ENCODE assay signal across 21 mouse cellular contexts in genomic region chr15:101256463-101257206, GRCm38 (mm10). TPM values are rescaled to one million over a fixed set of nuclear protein-coding genes. Genes with fewer than 3 reads are reported as not detected.
A peak's percentile ranks its signal among the peaks of the same experiment; 100 is the strongest.
DNase-seq lines count a peak whose midpoint lies in the region; ATAC-seq and TF ChIP-seq lines count a peak whose summit lies in the region.
"Had no signal": no experiment of that assay in that cellular context is flagged by ENCODE, and none has a peak within 500 bp of the region (broad histone marks: within the 10 kb centered on the region; RNA-seq: fewer than 3 reads in every experiment).

No protein-coding gene starts in this region.

- H3K27ac ChIP-seq in forebrain, embryonic 10.5 days: 0 out of 2 replicates have a peak overlapping the region, but pooled peaks have one; percentile 44
- no peak overlapping the region for H3K27ac ChIP-seq in forebrain, embryonic 12.5 days
- H3K27ac ChIP-seq in heart, postnatal 0 days (ENCODE audit: low read depth): peak overlapping the region; percentile 46
- no peak overlapping the region for H3K27ac ChIP-seq in heart, embryonic 11.5 days (ENCODE audit: low read depth, low read length)
- peak overlapping the region; percentile 5; the same call in 1 of the 2 replicates for H3K27ac ChIP-seq in thymus, adult 2 months (ENCODE audit: control insufficient read depth, insufficient read depth, low read length)
- H3K27ac ChIP-seq: hindbrain, embryonic 13.5 days; intestine, embryonic 15.5 days; kidney, embryonic 15.5 days; limb, embryonic 13.5 days; stomach, postnatal 0 days had no signal

- no peak overlapping the region for H3K4me3 ChIP-seq in forebrain, embryonic 10.5 days
- H3K4me3 ChIP-seq in forebrain, embryonic 12.5 days (replicated peaks): no peak overlapping the region
- H3K4me3 ChIP-seq in heart, postnatal 0 days (ENCODE audit: low read depth, low read length): no peak overlapping the region
- no peak overlapping the region for H3K4me3 ChIP-seq in heart, embryonic 11.5 days (ENCODE audit: low read depth, low read length)
- no peak overlapping the region for H3K4me3 ChIP-seq in thymus, adult 2 months (ENCODE audit: control insufficient read depth, insufficient read depth, low read length)
- H3K4me3 ChIP-seq: hindbrain, embryonic 13.5 days; intestine, embryonic 15.5 days; kidney, embryonic 15.5 days; limb, embryonic 13.5 days had no signal

- no peak for TF ChIP-seq POLR2A in thymus, adult 2 months (IDR thresholded peaks at IDR 0.05; ENCODE audit: control insufficient read depth, extremely low read depth, insufficient read depth, low read length, poor library complexity)

- peaks cover 45% of the 10 kb centered on the region for H3K4me1 ChIP-seq in forebrain, embryonic 10.5 days
- peaks cover 14% of the 10 kb centered on the region for H3K4me1 ChIP-seq in forebrain, embryonic 12.5 days
- peaks cover 50% of the 10 kb centered on the region for H3K4me1 ChIP-seq in heart, postnatal 0 days (ENCODE audit: control insufficient read depth, insufficient read depth)
- peaks cover 34% of the 10 kb centered on the region for H3K4me1 ChIP-seq in heart, embryonic 11.5 days (ENCODE audit: control insufficient read depth, insufficient read depth, low read length)
- H3K4me1 ChIP-seq in thymus, adult 2 months (replicated peaks; ENCODE audit: control insufficient read depth, insufficient read depth, low read length): peaks cover 75% of the 10 kb centered on the region

- no peak for ATAC-seq in forebrain, embryonic 12.5 days (ENCODE audit: low FRiP score)
- ATAC-seq in heart, postnatal 0 days (ENCODE audit: insufficient read depth, low read depth): no peak
- no peak for ATAC-seq in heart, embryonic 11.5 days (replicated peaks; ENCODE audit: insufficient number of reproducible peaks, low FRiP score, low TSS enrichment)
- ATAC-seq in CD4-positive, CD25-positive, alpha-beta regulatory T cell, adult 4 months: no peak
- ATAC-seq: forebrain, postnatal 0 days; intestine, embryonic 15.5 days had no signal

- no peak for TF ChIP-seq EP300 in heart, postnatal 0 days (IDR thresholded peaks at IDR 0.05; ENCODE audit: low read depth)

- DNase-seq in forebrain, embryonic 10.5 days (ENCODE audit: extremely low spot score, low spot score): no peak
- DNase-seq in heart, postnatal 0 days (ENCODE audit: low spot score): peak; percentile 41
- no peak for DNase-seq in thymus, adult 2 months
- DNase-seq in thymus, postnatal 25 days: no peak
- DNase-seq in splenic B cell, adult 2 months (ENCODE audit: low read depth, low spot score): peak; percentile 87
- DNase-seq: adrenal gland, adult 2 months; cerebellum, adult 9-10 months; embryo, embryonic 11 days; forebrain, postnatal 0 days; gastrocnemius, postnatal 10 days; lung, adult 18-20 months; retina, postnatal 1 day had no signal

- H3K9me3 ChIP-seq in forebrain, embryonic 10.5 days: no peaks in the 10 kb centered on the region
- no peaks in the 10 kb centered on the region for H3K9me3 ChIP-seq in forebrain, embryonic 12.5 days
- no peaks in the 10 kb centered on the region for H3K9me3 ChIP-seq in heart, postnatal 0 days (replicated peaks; ENCODE audit: control insufficient read depth, low read length)
- no peaks in the 10 kb centered on the region for H3K9me3 ChIP-seq in heart, embryonic 11.5 days (replicated peaks; ENCODE audit: control insufficient read depth, low read length)
- H3K9me3 ChIP-seq: hindbrain, embryonic 13.5 days; intestine, embryonic 15.5 days; kidney, embryonic 15.5 days; limb, embryonic 13.5 days had no signal

- no peak overlapping the region for H3K4me2 ChIP-seq in forebrain, embryonic 12.5 days
- no peak overlapping the region for H3K4me2 ChIP-seq in heart, postnatal 0 days (ENCODE audit: low read depth, low read length)
- H3K4me2 ChIP-seq in heart, embryonic 11.5 days: no peak overlapping the region
- H3K4me2 ChIP-seq: hindbrain, embryonic 13.5 days; intestine, embryonic 15.5 days; kidney, embryonic 15.5 days; limb, embryonic 13.5 days had no signal

- no peak for TF ChIP-seq CTCF in heart, postnatal 0 days (IDR thresholded peaks at IDR 0.05; ENCODE audit: low read depth)
- TF ChIP-seq CTCF in thymus, adult 2 months (IDR thresholded peaks at IDR 0.05; ENCODE audit: borderline replicate concordance, control insufficient read depth, extremely low read depth, insufficient read depth, low read length, poor library complexity): no peak

- H3K9ac ChIP-seq in forebrain, embryonic 12.5 days: no peak overlapping the region
- no peak overlapping the region for H3K9ac ChIP-seq in heart, postnatal 0 days (replicated peaks; ENCODE audit: low read depth, low read length)
- no peak overlapping the region for H3K9ac ChIP-seq in heart, embryonic 11.5 days (ENCODE audit: low read depth, low read length)
- H3K9ac ChIP-seq: forebrain, postnatal 0 days; hindbrain, embryonic 13.5 days; intestine, embryonic 15.5 days; kidney, embryonic 15.5 days; limb, embryonic 13.5 days had no signal

- 82% methylated on average over 14 of the region's 14 CpGs for WGBS in forebrain, embryonic 10.5 days
- 81% methylated on average over 14 of the region's 14 CpGs for WGBS in forebrain, embryonic 12.5 days
- WGBS in heart, postnatal 0 days: 61% methylated on average over 14 of the region's 14 CpGs
- WGBS in heart, embryonic 11.5 days (ENCODE audit: insufficient replicate concordance): 63% methylated on average over 14 of the region's 14 CpGs
- 75% methylated on average over 14 of the region's 14 CpGs for WGBS in thymus, adult 2 months

- peaks cover 34% of the 10 kb centered on the region for H3K27me3 ChIP-seq in forebrain, embryonic 10.5 days (ENCODE audit: poor library complexity, severe bottlenecking)
- peaks cover 19% of the 10 kb centered on the region for H3K27me3 ChIP-seq in forebrain, embryonic 12.5 days
- H3K27me3 ChIP-seq in heart, postnatal 0 days (ENCODE audit: control insufficient read depth, insufficient read depth, low read length): no peaks in the 10 kb centered on the region
- no peaks in the 10 kb centered on the region for H3K27me3 ChIP-seq in heart, embryonic 11.5 days (ENCODE audit: control insufficient read depth, insufficient read depth, low read length)
- H3K27me3 ChIP-seq in thymus, adult 2 months (ENCODE audit: control insufficient read depth, insufficient read depth, low read length): no peaks in the 10 kb centered on the region
- no peaks in the 10 kb centered on the region for H3K27me3 ChIP-seq in splenic B cell, adult 2 months (ENCODE audit: control insufficient read depth, insufficient read depth, low read length, poor library complexity, severe bottlenecking)
- H3K27me3 ChIP-seq: intestine, embryonic 15.5 days; kidney, embryonic 15.5 days; limb, embryonic 13.5 days had no signal

- 0 out of 2 replicates have a peak, but pooled peaks cover 4% of the 10 kb centered on the region for H3K36me3 ChIP-seq in forebrain, embryonic 10.5 days (replicated peaks)
- H3K36me3 ChIP-seq in forebrain, embryonic 12.5 days (replicated peaks): no peaks in the 10 kb centered on the region
- H3K36me3 ChIP-seq in heart, postnatal 0 days (replicated peaks; ENCODE audit: control insufficient read depth, insufficient read depth, low read length): no peaks in the 10 kb centered on the region
- H3K36me3 ChIP-seq in heart, embryonic 11.5 days (ENCODE audit: control insufficient read depth, insufficient read depth, low read length): no peaks in the 10 kb centered on the region
- H3K36me3 ChIP-seq in thymus, adult 2 months (ENCODE audit: control insufficient read depth, insufficient read depth, low read length): no peaks in the 10 kb centered on the region
- H3K36me3 ChIP-seq in splenic B cell, adult 2 months (ENCODE audit: control insufficient read depth, insufficient read depth, low read length, poor library complexity, severe bottlenecking): no peaks in the 10 kb centered on the region
- H3K36me3 ChIP-seq: hindbrain, embryonic 13.5 days; intestine, embryonic 15.5 days; kidney, embryonic 15.5 days had no signal

RNA-seq across cellular contexts. Expression of gene Nr4a1, which starts 2.6 kb away (rescaled TPM):
- polyA plus RNA-seq in forebrain, embryonic 10.5 days (2016; fragmentation: Nextera tagmentation; extraction: Ambion mirVana): 3.7 and 5.2 TPM in 2 replicates
- 2.9 and 3.6 TPM in 2 replicates for polyA plus RNA-seq in forebrain, embryonic 12.5 days (2016; fragmentation: Nextera tagmentation; extraction: Ambion mirVana)
- total RNA-seq in heart, postnatal 0 days (2014; rRNA removed; ENCODE audit: low replicate concordance): 40.2 and 56.0 TPM in 2 replicates
- 7.4 and 8.6 TPM in 2 replicates for polyA plus RNA-seq in heart, postnatal 0 days (2015; fragmentation: Nextera tagmentation; extraction: Ambion mirVana)
- polyA plus RNA-seq in heart, embryonic 11.5 days (2014; fragmentation: Nextera tagmentation; extraction: Ambion mirVana): 7.5 and 8.1 TPM in 2 replicates
- 164 TPM in 2 replicates for polyA plus RNA-seq in thymus, adult 2 months (2012; rRNA removed)
- 100 to 1,000 TPM in 1 of 2 experiments, 10 to 100 TPM in 1; 57.3 to 120 TPM for polyA plus RNA-seq in CD4-positive, CD25-positive, alpha-beta regulatory T cell, adult 4 months (2017; shearing (Covaris generic))

RNA-seq across cellular contexts. Expression of gene Atg101, which starts 27.4 kb away (rescaled TPM):
- 77.2 and 77.8 TPM in 2 replicates for polyA plus RNA-seq in forebrain, embryonic 10.5 days (2016; fragmentation: Nextera tagmentation; extraction: Ambion mirVana)
- 61.9 and 63.2 TPM in 2 replicates for polyA plus RNA-seq in forebrain, embryonic 12.5 days (2016; fragmentation: Nextera tagmentation; extraction: Ambion mirVana)
- 43.7 and 61.6 TPM in 2 replicates for total RNA-seq in heart, postnatal 0 days (2014; rRNA removed; ENCODE audit: low replicate concordance)
- polyA plus RNA-seq in heart, postnatal 0 days (2015; fragmentation: Nextera tagmentation; extraction: Ambion mirVana): 48.6 and 53.4 TPM in 2 replicates
- 49.4 and 50.1 TPM in 2 replicates for polyA plus RNA-seq in heart, embryonic 11.5 days (2014; fragmentation: Nextera tagmentation; extraction: Ambion mirVana)
- polyA plus RNA-seq in thymus, adult 2 months (2012; rRNA removed): 68.5 and 75.2 TPM in 2 replicates
- polyA plus RNA-seq in CD4-positive, CD25-positive, alpha-beta regulatory T cell, adult 4 months (2017; shearing (Covaris generic)): 10 to 100 TPM; 67.8 to 79.0 TPM

RNA-seq across cellular contexts. Expression of gene Grasp, which starts 32.6 kb away (rescaled TPM):
- 2.6 and 4.1 TPM in 2 replicates for polyA plus RNA-seq in forebrain, embryonic 10.5 days (2016; fragmentation: Nextera tagmentation; extraction: Ambion mirVana)
- 4.1 and 4.7 TPM in 2 replicates for polyA plus RNA-seq in forebrain, embryonic 12.5 days (2016; fragmentation: Nextera tagmentation; extraction: Ambion mirVana)
- 8.0 and 21.3 TPM in 2 replicates for total RNA-seq in heart, postnatal 0 days (2014; rRNA removed; ENCODE audit: low replicate concordance)
- 2.0 and 2.3 TPM in 2 replicates for polyA plus RNA-seq in heart, postnatal 0 days (2015; fragmentation: Nextera tagmentation; extraction: Ambion mirVana)
- polyA plus RNA-seq in heart, embryonic 11.5 days (2014; fragmentation: Nextera tagmentation; extraction: Ambion mirVana): 4.1 TPM in 2 replicates
- 10.2 and 15.4 TPM in 2 replicates for polyA plus RNA-seq in thymus, adult 2 months (2012; rRNA removed)
- under 1 TPM in 1 of 2 experiments, not detected in 1; 0.47 TPM for polyA plus RNA-seq in CD4-positive, CD25-positive, alpha-beta regulatory T cell, adult 4 months (2017; shearing (Covaris generic))
- total RNA-seq: megakaryocyte-erythroid progenitor cell, adult 5-6 weeks had no signal

RNA-seq across cellular contexts. Expression of gene 6030408B16Rik, which starts 36.4 kb away (rescaled TPM):
- 0.07 and 0.27 TPM in 2 replicates for polyA plus RNA-seq in forebrain, embryonic 10.5 days (2016; fragmentation: Nextera tagmentation; extraction: Ambion mirVana)
- polyA plus RNA-seq in forebrain, embryonic 12.5 days (2016; fragmentation: Nextera tagmentation; extraction: Ambion mirVana): 0.27 and 0.28 TPM in 2 replicates
- total RNA-seq in heart, postnatal 0 days (2014; rRNA removed; ENCODE audit: low replicate concordance): 6.5 and 8.4 TPM in 2 replicates
- 6.4 and 8.1 TPM in 2 replicates for polyA plus RNA-seq in heart, postnatal 0 days (2015; fragmentation: Nextera tagmentation; extraction: Ambion mirVana)
- polyA plus RNA-seq in heart, embryonic 11.5 days (2014; fragmentation: Nextera tagmentation; extraction: Ambion mirVana): 1.3 and 2.2 TPM in 2 replicates
- 0.55 and 0.88 TPM in 2 replicates for polyA plus RNA-seq in thymus, adult 2 months (2012; rRNA removed)
- polyA plus RNA-seq in CD4-positive, CD25-positive, alpha-beta regulatory T cell, adult 4 months (2017; shearing (Covaris generic)): not detected
- total RNA-seq: megakaryocyte-erythroid progenitor cell, adult 5-6 weeks had no signal

Comparison
In these comparisons a context has a peak if more than half of its experiments do, and no peak if none do; other contexts are left out.
1. H3K27ac ChIP-seq: peak in forebrain, embryonic 10.5 days (single experiment), heart, postnatal 0 days (single experiment) and thymus, adult 2 months (single experiment); none in forebrain, embryonic 12.5 days (single experiment) and heart, embryonic 11.5 days (single experiment).
2. DNase-seq: peak in heart, postnatal 0 days (single experiment) and splenic B cell, adult 2 months (single experiment); none in forebrain, embryonic 10.5 days (single experiment), thymus, adult 2 months (single experiment) and thymus, postnatal 25 days (single experiment).